Mouse (Mus musculus) myocyte (in vitro differentiated cells): Measurements from ENCODE around the gene Pgbd1.

Experiments used
- CEBPB ChIP-seq: IDR thresholded peaks from 2 replicates; pipeline ENCODE4 v1.6.1; 2011; ENCODE audit warnings: mild to moderate bottlenecking, moderate library complexity; ENCODE audit not compliant: poor library complexity, insufficient read depth, severe bottlenecking
- MAX ChIP-seq: IDR thresholded peaks from one replicate; pipeline ENCODE4 v1.6.1; 2011; ENCODE audit warnings: low read depth, mild to moderate bottlenecking, control low read depth
- POLR2A ChIP-seq: IDR thresholded peaks from one replicate; pipeline ENCODE4 v1.6.1; 2011; ENCODE audit warnings: low read depth, mild to moderate bottlenecking, control low read depth, moderate library complexity; ENCODE audit not compliant: insufficient read length
- POLR2AphosphoS2 ChIP-seq: IDR thresholded peaks from one replicate; pipeline ENCODE4 v1.6.1; 2011; ENCODE audit warnings: low read depth, control low read depth; ENCODE audit not compliant: insufficient read length
- REST ChIP-seq: IDR thresholded peaks from one replicate; pipeline ENCODE4 v1.6.1; 2011; ENCODE audit warnings: mild to moderate bottlenecking, control low read depth, moderate library complexity; ENCODE audit not compliant: insufficient read depth, insufficient read length
- TCF12 ChIP-seq: IDR thresholded peaks from one replicate; pipeline ENCODE4 v1.6.1; 2011; ENCODE audit warnings: mild to moderate bottlenecking, control low read depth; ENCODE audit not compliant: poor library complexity, insufficient read depth, severe bottlenecking
- USF1 ChIP-seq: IDR thresholded peaks from one replicate; pipeline ENCODE4 v1.6.1; 2011; ENCODE audit warnings: low read depth, mild to moderate bottlenecking, control low read depth, moderate library complexity

DNA sequence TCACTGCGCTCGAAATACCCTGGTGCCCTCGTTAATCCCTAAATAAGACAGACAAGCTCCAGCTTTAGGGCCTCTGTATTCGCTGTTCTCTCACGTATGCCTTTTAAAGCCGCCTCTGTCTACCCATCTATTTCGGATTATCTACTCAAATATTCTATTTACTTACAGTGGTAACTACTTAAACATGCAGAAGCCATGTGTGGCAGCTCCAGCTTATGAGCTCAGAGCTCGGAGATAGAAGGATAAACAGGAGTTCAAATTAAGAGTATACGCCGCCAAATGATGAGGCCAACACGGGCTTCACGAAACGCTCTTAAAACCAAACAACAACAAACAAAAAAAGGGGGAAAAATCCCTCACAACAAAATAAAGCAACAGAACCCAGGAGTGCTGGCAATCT lies 12.2 kb upstream of the Pgbd1 start:
- TF ChIP-seq POLR2A (no peak), USF1 (no peak), REST (no peak), MAX (no peak), CEBPB (no peak), POLR2AphosphoS2 (no peak), TCF12 (no peak)
